Mouse (Mus musculus) lung, postnatal 36 days (tissue): ENCODE measurements at regions not wholly inside any gene's neighbourhood (a gene's known extent, or its start where the extent isn't known, plus 50 kb on each side); places are given as distances from the start of the nearest gene placed in this dataset.

ENCODE experiments used
- DNase-seq: peaks from one replicate; pipeline ENCODE4 v3.0.0; 2022; ENCODE audit warnings: mixed read lengths

GRCm38 (mm10) chr12:58901931-58902330 lies 109.9 kb downstream of the Sec23a start:
- no peak for DNase-seq

- no peak for DNase-seq
Observed at GRCm38 (mm10) chr12:58875808-58876207, 136.0 kb downstream of the Sec23a start.

- no peak for DNase-seq
Observed at GRCm38 (mm10) chr12:58872465-58872864, 139.4 kb downstream of the Sec23a start.

- no peak for DNase-seq
Observed at GRCm38 (mm10) chr12:58856498-58856897, 155.3 kb downstream of the Sec23a start.

GRCm38 (mm10) chr12:58851677-58852385 lies 160.0 kb downstream of the Sec23a start:
- no peak for DNase-seq

GRCm38 (mm10) chr12:58829656-58830055 lies 182.2 kb downstream of the Sec23a start:
- DNase-seq: no peak

- DNase-seq: no peak
Observed at GRCm38 (mm10) chr12:58827864-58828263, 184.0 kb downstream of the Sec23a start.

GRCm38 (mm10) chr12:58825139-58825921 lies 186.5 kb downstream of the Sec23a start:
- DNase-seq: no peak

GRCm38 (mm10) chr12:58822971-58823370 lies 188.8 kb downstream of the Sec23a start:
- no peak for DNase-seq

GRCm38 (mm10) chr12:58804068-58804467 lies 207.7 kb downstream of the Sec23a start:
- DNase-seq: no peak

GRCm38 (mm10) chr12:58802410-58802809 lies 209.4 kb downstream of the Sec23a start:
- DNase-seq: peak; percentile 89
